Mouse (Mus musculus) layer of hippocampus, adult 8-10 months (tissue): ENCODE data around the gene 9530068E07Rik. TPM values are rescaled to one million over a fixed set of nuclear protein-coding genes. Genes with fewer than 3 reads are reported as not detected.
"Not testable (repeated sequence)": the region's sequence is repeated elsewhere in the genome, so short reads cannot be mapped to it uniquely, and the experiment has no call there.

Experiments used
- DNase-seq, 2 experiments: peaks; one replicate each; pipeline ENCODE4 v3.0.0; 2022; ENCODE audit warnings: low spot score in 2 of 2
- total RNA-seq, 4 experiments: library from RNA; stranded (reverse); gene quantifications; 2 replicates each; pipeline ENCODE4 v1.2.4; 2022

Gene 9530068E07Rik
- total RNA-seq, 4 experiments from 2014 or later: 58.9 to 64.5 (median 63.9) TPM

DNA sequence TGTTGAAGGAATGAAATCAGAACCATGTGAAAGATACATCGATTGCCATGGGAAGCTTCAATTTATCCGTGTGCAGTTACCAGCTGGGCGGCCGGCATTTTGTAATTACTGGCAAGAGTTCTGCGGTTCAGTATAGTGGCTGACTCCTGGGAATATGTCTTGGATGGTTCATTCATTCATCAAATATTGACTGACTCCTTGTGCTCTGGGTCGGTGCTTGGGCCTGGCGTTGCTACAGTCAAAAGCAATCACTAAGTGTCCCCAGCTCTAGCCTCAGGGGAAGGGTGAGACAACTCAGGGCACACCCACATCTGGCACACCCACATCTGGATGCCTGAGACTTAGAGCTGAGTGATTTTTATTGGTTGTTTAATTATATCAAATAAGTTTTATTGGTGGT lies 22.4 kb upstream of the 9530068E07Rik start:
- no peak for DNase-seq

DNA sequence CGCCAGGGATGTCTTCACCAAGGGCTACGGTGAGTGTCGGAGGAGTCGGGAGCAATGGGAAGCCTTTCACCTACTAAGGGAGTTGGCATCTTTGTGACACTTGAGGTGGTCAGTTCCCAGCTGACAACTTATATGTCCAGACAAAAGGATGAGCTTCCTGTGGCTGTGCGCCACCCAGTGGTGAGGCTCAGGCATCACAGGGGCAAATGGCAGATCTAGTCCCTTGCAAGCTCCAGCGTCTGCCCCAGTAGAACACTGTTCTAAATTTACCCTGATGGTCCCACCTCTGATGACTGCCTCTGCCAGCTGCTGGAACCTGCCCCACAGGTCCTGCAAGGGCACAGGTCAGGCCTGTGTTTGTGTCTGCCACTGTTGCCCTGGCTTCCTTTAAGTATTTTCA lies 21.9 kb upstream of the 9530068E07Rik start:
- DNase-seq: no peak

DNA sequence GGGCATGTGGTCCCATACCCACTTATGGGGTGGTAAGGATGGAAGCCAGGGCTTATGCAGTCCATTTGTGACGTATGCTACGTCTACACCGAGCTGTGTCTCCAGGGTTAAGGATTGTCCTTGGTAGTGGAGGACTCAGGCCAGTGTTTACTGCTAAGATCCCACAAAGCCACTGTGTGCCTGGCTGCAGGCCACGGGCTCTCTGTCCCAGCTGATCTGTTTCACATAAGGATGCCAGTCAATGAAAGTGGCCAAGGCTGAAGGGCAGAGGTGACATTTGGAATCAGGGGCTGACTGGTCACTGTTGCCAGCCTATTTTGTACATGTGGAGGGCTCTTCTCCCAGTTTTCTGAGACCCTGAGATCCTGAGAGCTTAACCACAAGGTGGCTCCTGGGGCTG lies 18.6 kb upstream of the 9530068E07Rik start:
- no peak for DNase-seq

DNA sequence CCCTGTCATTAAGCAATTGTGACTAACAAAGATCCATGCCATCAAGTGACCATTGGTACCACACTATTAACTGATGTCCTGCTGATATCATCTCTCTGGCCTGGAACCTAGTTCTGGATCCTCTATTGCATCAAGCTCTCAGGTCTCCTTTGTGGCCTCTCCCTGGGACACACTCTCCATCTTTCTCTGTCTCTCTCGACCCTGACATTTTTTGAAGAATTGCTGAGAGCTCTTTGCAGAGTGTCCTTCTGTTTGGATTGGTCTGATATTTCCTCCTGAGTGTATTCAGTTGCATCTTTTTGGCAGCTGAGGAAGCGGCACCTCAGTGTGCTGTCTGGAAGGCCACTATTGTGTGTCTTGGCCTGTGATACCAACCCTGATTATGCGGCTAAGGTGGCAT lies 17.0 kb upstream of the 9530068E07Rik start:
- DNase-seq: no peak

DNA sequence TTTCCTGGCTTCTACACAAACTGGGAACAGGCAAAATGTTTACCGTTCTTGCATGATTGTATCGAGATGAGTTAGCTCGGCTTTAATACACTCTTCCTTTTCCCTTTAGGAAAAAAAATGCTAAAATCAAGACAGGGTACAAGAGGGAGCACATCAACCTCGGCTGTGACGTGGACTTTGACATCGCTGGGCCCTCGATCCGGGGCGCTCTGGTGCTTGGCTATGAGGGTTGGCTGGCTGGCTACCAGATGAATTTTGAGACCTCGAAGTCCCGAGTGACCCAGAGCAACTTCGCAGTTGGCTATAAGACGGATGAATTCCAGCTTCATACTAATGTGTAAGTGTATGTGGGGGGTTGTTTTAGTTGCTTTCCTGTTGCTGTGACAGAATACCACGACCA lies 12.5 kb upstream of the 9530068E07Rik start:
- DNase-seq: no peak

DNA sequence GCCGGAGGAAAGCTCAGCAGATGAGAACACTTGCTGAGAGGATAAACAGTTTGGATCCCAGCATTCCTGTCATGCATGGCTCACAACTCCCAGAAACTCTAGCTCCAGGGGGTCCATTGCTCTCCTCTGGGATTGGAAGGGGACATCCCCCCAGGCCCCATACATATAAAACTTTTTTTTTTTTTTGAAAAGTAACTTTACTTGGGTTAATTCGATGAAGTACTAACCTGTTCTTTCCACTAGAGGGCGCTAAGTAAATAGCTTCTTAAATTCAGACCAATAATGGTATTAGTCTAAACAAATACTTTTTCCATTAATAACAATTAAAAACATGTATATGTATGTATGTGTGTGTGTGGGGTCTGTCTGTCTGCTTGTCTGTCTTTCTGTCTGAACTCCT lies 11.6 kb upstream of the 9530068E07Rik start:
- DNase-seq: no peak

DNA sequence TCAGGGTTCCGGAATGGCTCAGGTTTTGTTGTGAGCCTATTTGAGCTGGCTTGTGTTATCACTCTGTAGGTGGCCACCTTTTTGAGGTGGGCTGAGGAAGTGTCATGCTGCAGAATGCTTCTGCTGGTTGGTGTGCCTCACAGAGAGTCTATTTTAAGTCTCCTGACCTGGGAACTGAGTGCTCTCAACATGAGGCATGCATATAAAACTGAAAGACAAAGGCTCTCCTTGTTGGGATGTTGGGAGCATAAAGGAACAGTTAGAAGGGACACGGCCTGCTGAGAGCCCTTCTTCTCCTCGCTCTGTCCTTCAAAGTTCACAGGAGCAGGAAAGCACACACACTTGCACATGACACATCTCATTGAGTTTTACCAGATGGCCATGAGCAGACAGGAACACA lies 9.3 kb upstream of the 9530068E07Rik start:
- no peak for DNase-seq

DNA sequence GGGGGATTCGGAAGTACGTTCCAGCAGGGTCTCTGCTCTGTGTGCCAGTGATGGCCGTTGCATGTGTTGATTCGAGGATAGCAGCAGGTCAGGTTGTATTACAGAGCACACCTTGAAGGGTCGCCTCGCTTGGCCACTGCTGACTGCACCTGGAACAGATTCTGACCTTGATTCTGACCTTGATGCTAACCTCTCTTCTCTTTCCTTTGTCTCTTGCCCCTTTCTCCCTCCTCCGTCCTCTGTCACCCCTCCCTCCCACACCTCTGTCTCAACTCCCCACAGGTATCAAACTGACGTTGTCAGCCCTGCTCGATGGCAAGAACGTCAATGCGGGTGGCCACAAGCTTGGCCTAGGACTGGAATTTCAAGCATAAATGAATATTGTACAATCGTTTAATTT lies 8.1 kb upstream of the 9530068E07Rik start:
- DNase-seq: no peak

DNA sequence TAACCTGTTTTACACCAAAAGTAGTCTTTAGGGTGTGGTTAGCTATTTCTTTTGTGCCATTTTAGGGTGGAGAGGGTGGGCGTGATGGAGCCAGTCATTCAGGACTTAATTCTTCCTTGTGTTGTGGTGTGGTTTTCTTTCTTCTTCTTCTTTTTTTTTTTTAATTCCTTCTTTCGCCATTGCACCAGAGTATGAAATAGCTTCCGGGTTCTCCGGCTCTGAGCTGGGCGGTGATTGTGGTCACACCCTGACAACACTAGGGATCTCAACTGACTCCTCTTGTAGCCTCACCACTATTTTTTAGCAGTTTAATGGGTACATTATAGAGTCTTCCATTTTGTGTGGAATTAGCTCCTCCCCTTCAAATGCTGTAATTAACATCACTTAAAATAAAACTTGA lies 7.2 kb upstream of the 9530068E07Rik start:
- DNase-seq: not testable (repeated sequence)

DNA sequence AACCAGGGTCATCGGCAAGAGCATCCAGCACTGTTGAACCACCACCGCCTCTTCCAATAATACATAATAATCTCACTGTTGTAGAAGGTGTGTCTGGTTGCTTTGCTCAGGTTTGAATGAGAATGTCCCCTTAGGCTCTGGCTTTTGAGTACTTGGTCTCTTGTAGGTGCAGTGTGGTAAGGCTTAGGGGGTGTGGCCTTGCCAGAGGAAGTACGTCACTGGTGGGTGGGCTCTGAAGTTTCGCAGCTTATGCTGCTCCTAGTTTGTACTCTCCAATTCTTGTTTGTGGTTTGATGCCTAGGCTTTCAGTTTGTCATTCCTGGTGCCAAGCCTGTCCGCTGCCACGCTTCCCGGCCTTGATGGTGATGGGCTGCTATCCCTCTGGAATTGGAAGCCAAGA lies 6.3 kb upstream of the 9530068E07Rik start:
- no peak for DNase-seq

DNA sequence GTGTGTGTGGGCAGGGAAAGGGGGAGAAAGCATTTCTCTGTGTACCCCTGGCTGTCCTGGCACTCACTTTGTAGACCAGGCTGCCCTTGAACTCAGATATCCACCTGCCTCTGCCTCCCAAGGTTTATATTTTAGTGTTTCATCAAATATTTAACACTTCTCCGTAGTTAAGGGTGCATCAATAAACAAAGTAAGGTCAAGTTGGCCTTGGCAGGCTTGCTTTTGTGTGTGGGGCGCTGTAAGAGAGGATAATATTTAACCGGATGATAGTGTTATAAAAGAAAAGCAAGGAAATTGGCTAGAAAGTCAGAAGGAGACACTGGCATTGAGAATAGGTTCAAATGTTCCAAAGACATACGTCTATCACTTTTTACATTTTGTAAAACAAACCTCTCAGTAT lies 1.7 kb upstream of the 9530068E07Rik start:
- no peak for DNase-seq

DNA sequence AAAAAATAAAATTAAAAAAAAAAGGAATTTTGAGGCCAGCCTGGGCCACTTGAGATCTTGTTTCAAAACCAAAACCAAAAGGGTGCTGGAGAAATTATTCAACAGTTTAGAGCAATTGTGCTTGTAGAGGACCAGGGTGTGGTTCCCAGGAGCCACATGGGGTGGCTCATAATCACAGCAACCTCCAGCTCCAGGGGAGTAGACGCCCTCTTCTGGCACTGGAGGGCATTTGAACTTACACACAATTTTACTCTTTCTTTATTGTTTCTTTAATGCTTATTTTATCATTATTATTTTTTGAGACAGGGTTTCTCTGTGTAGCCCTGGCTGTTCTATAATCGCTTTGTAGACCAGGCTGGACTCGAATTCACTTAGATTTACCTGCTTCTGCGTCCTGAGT lies 885 bp upstream of the 9530068E07Rik start:
- no peak for DNase-seq

DNA sequence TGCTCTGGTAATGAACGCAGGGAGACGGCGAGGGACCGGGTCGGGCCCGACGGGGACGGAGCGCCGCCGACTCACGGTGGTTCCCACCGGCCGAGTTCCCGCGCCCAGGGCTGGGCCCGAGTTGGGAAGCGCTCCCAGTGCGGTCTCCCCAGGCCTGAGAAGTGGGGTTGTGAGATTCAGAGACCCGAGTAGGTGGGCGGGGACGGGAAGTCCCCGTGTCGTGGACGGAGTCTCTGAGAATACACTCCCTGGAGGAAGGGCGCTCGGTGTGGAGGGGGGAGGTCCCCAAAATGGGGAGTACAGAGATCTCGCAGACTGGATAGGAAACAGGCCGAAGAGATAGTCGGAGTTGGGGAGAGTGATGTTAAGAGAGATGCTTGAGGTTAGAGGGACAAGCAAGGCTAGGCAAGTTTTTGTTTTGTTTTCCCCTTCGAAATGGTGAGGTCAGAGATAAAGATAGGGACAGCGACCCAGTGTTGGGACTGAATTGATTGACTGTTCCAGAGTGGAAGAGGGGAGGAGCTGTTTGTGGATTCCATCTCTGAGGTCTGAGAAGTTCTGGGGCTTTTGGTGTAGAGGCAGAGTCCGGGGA lies 465 bp downstream of the 9530068E07Rik start:
- no peak for DNase-seq

DNA sequence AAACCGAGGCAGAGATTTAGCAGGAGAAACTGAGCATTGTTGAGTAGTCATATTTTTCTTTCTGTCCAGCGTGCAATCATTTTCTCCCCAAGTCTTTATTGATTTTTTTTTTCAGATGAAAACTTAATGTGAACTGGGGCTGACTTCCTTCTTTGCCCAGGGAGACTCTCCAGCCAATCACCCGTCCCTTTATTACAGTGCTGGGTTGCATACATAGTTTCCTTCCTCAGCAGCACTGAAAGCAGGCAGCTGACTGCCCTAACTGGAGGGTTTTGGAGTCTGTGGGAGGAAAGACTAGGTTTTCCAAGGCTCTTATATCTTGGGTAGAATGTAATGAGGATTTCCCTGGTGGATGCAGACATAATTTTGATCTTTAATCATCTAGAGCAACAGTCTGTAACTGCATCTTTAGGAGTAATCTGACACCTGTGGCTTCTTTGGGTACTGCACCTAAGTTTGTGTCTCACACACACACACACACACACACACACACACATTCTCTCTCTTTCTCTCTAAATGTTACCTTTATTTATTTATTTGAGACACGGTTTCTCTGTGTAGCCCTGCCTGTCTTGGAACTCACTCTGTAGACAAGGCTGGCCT lies 1.3 kb downstream of the 9530068E07Rik start:
- no peak for DNase-seq

DNA sequence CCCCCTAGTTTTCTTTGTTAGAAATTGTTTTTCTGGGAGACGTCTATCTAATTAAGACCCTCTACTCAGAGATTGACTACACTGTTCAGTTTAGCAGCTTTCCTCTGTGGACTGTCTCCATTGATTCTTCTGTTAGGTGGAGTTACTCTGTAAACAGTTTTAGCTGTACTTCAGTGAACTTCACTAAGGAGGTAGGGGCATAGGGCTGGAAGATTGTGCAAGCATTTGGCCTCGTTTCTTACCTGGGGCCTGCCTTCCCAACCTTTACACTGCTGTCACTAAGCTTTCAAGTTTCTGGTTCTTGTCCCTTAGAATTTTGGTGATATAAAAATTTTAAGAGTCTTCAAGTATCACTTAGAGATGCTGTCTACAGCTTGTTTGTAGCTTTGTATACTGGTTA lies 5.2 kb downstream of the 9530068E07Rik start:
- no peak for DNase-seq

DNA sequence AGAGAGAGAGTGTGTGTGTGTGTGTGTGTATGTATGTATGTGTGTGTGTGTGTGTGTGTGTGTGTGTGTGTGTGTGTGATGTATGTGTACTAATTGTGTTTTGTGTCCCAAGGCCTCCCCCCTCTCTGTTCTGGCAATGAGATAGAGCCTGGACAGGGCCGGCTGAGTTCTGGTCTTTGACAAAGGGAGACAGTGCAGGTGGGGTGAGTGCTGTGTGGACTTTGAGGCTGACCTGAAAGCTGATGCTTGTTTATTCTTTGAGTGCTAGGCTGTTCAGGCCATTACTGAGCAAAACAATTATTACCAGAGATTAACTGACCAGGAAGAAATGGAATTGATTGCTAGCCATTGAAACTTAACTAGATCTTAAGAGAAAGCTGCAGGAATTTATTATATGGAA lies 6.3 kb downstream of the 9530068E07Rik start:
- DNase-seq: no peak

DNA sequence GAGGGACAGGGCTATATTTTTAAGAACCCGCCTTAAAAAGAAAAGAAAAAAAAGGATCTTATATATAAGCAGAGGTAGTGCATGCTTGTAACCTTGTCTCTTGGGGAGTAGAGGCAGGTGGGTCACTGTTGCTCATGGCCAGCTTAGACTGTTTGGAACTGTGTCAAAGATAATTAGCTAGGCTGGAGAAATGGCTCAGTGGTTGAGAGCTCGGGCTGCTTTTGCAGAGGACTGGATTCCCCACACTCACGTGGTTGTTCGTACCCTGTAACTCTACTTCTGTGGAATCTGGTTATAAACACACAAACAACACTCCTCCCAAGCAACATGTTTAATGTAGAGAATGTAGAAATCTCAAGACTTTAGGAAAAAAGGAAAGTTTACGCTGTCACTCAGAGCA lies 8.0 kb downstream of the 9530068E07Rik start:
- no peak for DNase-seq

DNA sequence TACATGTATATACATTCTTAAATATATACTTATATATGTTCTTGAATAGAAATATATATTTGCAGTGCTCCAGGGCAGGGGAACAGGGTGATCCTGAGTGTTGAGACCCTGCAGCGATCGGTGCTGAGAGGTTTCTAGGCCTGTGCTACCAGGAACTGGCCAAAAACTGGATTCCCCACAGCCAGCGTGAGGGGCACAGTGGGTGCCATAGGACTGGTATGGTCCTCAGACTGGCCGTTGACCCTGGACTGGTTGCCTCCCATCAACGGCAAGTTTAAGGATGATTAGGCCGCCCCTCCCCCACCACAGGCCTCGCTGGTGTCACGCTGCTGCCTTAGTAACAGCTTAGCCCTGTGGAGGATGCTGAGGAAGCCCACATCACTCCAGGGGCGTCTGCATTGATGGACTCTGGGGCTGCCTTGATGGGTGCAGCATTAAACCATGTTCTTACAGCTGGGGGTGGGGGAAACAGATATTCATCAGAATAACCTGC lies 9.0 kb downstream of the 9530068E07Rik start:
- DNase-seq: no peak

DNA sequence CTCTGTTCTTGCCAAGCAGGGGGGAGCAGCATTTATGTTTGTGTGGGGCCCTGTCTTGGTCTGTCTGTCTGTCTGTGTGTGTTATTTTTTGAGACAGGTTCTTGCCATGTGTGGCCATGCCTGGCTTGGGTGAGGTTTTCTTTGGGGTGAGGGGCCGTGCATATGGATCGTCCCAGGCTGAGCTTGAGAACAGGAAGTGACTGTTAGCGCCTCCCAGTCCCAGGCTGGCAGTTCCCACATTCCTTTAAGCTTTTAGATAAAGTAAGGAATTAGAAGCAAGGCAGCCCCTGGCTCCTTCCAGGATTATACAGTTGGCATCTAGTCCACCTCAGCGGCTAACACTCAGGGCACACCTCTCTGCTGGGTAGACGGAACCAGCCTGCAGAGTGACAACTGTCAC lies 13.1 kb downstream of the 9530068E07Rik start:
- no peak for DNase-seq

DNA sequence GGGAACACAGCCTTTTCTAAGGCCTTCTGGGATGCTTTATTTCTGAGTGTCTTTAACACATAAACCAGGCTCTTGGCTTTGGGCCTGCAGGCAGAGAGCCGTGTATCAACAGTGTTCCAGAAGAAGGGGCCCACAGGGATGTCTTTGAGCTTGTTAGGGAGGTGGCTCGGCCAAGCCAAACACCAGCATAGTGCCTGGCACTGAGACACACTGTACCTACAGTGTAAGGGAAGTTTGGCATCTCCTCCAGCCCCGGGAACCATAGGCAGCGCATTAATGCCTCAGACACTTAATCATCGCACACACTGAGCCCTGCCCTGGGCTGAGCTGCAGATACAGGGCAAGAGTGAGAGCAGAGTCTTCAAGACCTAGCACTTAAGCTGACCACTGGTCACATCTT lies 22.1 kb downstream of the 9530068E07Rik start:
- DNase-seq: no peak

DNA sequence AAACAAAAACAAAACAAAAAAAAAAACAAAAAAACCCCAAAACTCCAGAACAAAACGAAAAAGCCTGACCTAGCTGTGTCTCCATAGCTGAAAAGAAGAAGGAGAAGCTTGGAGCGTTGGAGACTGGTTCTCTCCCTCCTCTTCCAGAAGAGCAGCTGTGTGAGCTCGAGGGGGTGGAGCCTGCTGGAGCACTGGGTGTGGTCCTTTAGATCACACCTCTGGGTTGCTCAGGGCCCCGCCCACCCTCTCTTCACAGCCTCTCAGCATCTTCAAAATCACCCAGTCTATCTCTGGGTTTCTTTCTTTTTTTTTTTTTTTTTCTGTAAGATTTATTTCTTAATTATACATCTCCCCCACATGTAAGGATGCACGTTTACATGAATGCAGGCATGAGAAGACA lies 23.0 kb downstream of the 9530068E07Rik start:
- no peak for DNase-seq

DNA sequence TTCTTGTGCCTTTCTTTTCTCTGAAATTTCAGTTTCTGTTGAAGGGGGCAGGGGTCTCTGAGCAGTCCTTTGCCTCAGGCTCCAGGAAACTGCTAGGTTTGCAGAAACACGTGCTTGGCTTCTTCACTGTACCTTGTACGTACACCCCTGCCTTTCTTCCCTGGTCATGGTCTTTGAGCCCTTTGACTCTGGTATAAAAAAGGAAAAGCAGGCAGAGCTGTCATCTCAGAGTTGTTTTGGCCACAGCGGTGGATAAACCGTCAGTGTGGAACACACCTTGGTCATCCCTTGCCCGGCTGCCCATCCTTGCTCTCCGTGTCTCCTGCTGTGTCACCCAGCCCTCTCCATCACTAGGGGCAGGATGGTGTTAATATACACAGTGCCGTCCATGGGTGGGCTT lies 23.6 kb downstream of the 9530068E07Rik start:
- DNase-seq: no peak

DNA sequence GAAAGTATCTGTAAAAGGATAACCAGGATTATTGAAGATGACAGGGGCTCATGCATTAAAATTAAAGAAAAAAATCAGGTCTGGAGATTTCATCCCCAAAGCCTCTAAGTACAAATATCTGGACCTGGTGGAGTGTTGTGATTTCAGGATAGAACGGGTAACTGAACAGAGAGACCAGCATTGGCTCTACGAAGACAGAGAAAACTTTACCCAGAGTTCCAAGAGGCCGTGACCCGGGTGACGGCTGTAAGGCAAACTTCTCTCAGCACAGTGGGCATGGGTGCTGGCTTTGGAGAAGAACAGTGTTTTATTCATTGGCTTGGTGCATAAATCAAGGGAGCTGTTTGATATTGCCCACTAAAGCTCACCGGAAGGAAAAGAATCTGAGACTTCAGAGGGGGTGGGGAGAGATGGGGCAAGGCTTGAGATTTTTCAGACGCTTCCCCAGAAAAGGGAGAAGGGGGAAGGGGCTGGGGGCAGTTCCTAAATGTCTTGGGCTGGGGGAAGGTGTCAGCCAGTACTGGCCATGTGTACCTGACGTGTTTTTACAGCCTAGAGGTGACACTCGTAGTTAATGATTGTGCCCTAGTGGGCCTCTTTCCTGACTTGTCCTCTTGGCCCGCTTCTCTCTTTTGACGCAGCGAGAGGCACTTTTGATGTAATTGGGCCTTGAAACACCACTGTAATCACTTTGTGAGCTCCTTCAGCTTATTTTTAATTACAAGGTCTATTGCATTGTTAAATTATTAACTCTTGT lies 24.2 kb downstream of the 9530068E07Rik start:
- DNase-seq: no peak
